Mouse (Mus musculus): Measurements from ENCODE around the gene Znrf3. TPM values are rescaled to one million over a fixed set of nuclear protein-coding genes. Genes with fewer than 3 reads are reported as not detected.

Gene Znrf3
- polyA plus RNA-seq, 1 experiment from 2014 or later: 3.5 TPM

- H3K4me3 ChIP-seq (ENCODE audit: low read depth, low read length): no peak overlapping the region
- H3K4me2 ChIP-seq (replicated peaks; ENCODE audit: low read depth): no peak overlapping the region
- no peaks in the 10 kb centered on the region for H3K9me3 ChIP-seq (ENCODE audit: control insufficient read depth)
- ATAC-seq: no peak
- H3K4me1 ChIP-seq (replicated peaks; ENCODE audit: control insufficient read depth, insufficient read depth, low read length): no peaks in the 10 kb centered on the region
- H3K36me3 ChIP-seq (ENCODE audit: control insufficient read depth, insufficient read depth): no peaks in the 10 kb centered on the region
- WGBS: 16% methylated on average over 5 of the region's 5 CpGs
- peak; percentile 89 for TF ChIP-seq CTCF (IDR thresholded peaks at IDR 0.05; ENCODE audit: low read depth)
- H3K27me3 ChIP-seq (replicated peaks; ENCODE audit: control insufficient read depth, insufficient read depth, low read length): no peaks in the 10 kb centered on the region
- no peak overlapping the region for H3K27ac ChIP-seq (ENCODE audit: low read depth, low read length)
- no peak overlapping the region for H3K9ac ChIP-seq (ENCODE audit: low read depth, low read length)
Observed at GRCm38 (mm10) chr11:5474130-5474529, 29.5 kb upstream of the Znrf3 start.

- H3K4me3 ChIP-seq (ENCODE audit: low read depth, low read length): no peak overlapping the region
- H3K4me2 ChIP-seq (replicated peaks; ENCODE audit: low read depth): no peak overlapping the region
- no peak overlapping the region for H3K9ac ChIP-seq (ENCODE audit: low read depth, low read length)
- 64% methylated on average over 3 of the region's 3 CpGs for WGBS
- no peaks in the 10 kb centered on the region for H3K27me3 ChIP-seq (replicated peaks; ENCODE audit: control insufficient read depth, insufficient read depth, low read length)
- no peak for ATAC-seq
- TF ChIP-seq CTCF (IDR thresholded peaks at IDR 0.05; ENCODE audit: low read depth): no peak
- H3K27ac ChIP-seq (ENCODE audit: low read depth, low read length): no peak overlapping the region
- H3K9me3 ChIP-seq (ENCODE audit: control insufficient read depth): no peaks in the 10 kb centered on the region
- no peaks in the 10 kb centered on the region for H3K4me1 ChIP-seq (replicated peaks; ENCODE audit: control insufficient read depth, insufficient read depth, low read length)
- no peaks in the 10 kb centered on the region for H3K36me3 ChIP-seq (ENCODE audit: control insufficient read depth, insufficient read depth)
Observed at GRCm38 (mm10) chr11:5470055-5470454, 25.4 kb upstream of the Znrf3 start.

GRCm38 (mm10) chr11:5469084-5469483 lies 24.4 kb upstream of the Znrf3 start:
- no peak overlapping the region for H3K4me3 ChIP-seq (ENCODE audit: low read depth, low read length)
- no peak overlapping the region for H3K9ac ChIP-seq (ENCODE audit: low read depth, low read length)
- H3K27me3 ChIP-seq (replicated peaks; ENCODE audit: control insufficient read depth, insufficient read depth, low read length): no peaks in the 10 kb centered on the region
- 92% methylated on average over 3 of the region's 3 CpGs for WGBS
- H3K4me2 ChIP-seq (replicated peaks; ENCODE audit: low read depth): no peak overlapping the region
- peak; percentile 74 for TF ChIP-seq CTCF (IDR thresholded peaks at IDR 0.05; ENCODE audit: low read depth)
- no peaks in the 10 kb centered on the region for H3K9me3 ChIP-seq (ENCODE audit: control insufficient read depth)
- no peaks in the 10 kb centered on the region for H3K4me1 ChIP-seq (replicated peaks; ENCODE audit: control insufficient read depth, insufficient read depth, low read length)
- ATAC-seq: no peak
- H3K27ac ChIP-seq (ENCODE audit: low read depth, low read length): no peak overlapping the region
- no peaks in the 10 kb centered on the region for H3K36me3 ChIP-seq (ENCODE audit: control insufficient read depth, insufficient read depth)

GRCm38 (mm10) chr11:5468471-5468870 lies 23.8 kb upstream of the Znrf3 start:
- no peak for ATAC-seq
- Histone ChIP-seq H3K9me3 (ENCODE audit: control insufficient read depth) (no peaks in the 10 kb centered on the region), H3K36me3 (ENCODE audit: control insufficient read depth, insufficient read depth) (no peaks in the 10 kb centered on the region), H3K27ac (ENCODE audit: low read depth, low read length) (no peak overlapping the region), H3K4me1 (replicated peaks; ENCODE audit: control insufficient read depth, insufficient read depth, low read length) (no peaks in the 10 kb centered on the region), H3K4me3 (ENCODE audit: low read depth, low read length) (no peak overlapping the region), H3K27me3 (replicated peaks; ENCODE audit: control insufficient read depth, insufficient read depth, low read length) (no peaks in the 10 kb centered on the region), H3K4me2 (replicated peaks; ENCODE audit: low read depth) (no peak overlapping the region), H3K9ac (ENCODE audit: low read depth, low read length) (no peak overlapping the region)
- no peak for TF ChIP-seq CTCF (IDR thresholded peaks at IDR 0.05; ENCODE audit: low read depth)
- 53% methylated on average over 2 of the region's 2 CpGs for WGBS

- TF ChIP-seq CTCF (IDR thresholded peaks at IDR 0.05; ENCODE audit: low read depth): no peak
- ATAC-seq: no peak
- no peaks in the 10 kb centered on the region for H3K27me3 ChIP-seq (replicated peaks; ENCODE audit: control insufficient read depth, insufficient read depth, low read length)
- H3K36me3 ChIP-seq (ENCODE audit: control insufficient read depth, insufficient read depth): no peaks in the 10 kb centered on the region
- H3K9ac ChIP-seq (ENCODE audit: low read depth, low read length): no peak overlapping the region
- WGBS: 15% methylated on average over 6 of the region's 6 CpGs
- H3K4me2 ChIP-seq (replicated peaks; ENCODE audit: low read depth): no peak overlapping the region
- H3K4me1 ChIP-seq (replicated peaks; ENCODE audit: control insufficient read depth, insufficient read depth, low read length): no peaks in the 10 kb centered on the region
- no peak overlapping the region for H3K4me3 ChIP-seq (ENCODE audit: low read depth, low read length)
- H3K9me3 ChIP-seq (ENCODE audit: control insufficient read depth): no peaks in the 10 kb centered on the region
- no peak overlapping the region for H3K27ac ChIP-seq (ENCODE audit: low read depth, low read length)
Observed at GRCm38 (mm10) chr11:5451923-5452322, 7.3 kb upstream of the Znrf3 start.

GRCm38 (mm10) chr11:5451341-5451740 lies 6.7 kb upstream of the Znrf3 start:
- no peak overlapping the region for H3K4me3 ChIP-seq (ENCODE audit: low read depth, low read length)
- H3K27me3 ChIP-seq (replicated peaks; ENCODE audit: control insufficient read depth, insufficient read depth, low read length): no peaks in the 10 kb centered on the region
- no peak for ATAC-seq
- no peak overlapping the region for H3K27ac ChIP-seq (ENCODE audit: low read depth, low read length)
- TF ChIP-seq CTCF (IDR thresholded peaks at IDR 0.05; ENCODE audit: low read depth): peak; percentile 35
- WGBS: 65% methylated on average over 4 of the region's 4 CpGs
- no peaks in the 10 kb centered on the region for H3K36me3 ChIP-seq (ENCODE audit: control insufficient read depth, insufficient read depth)
- no peak overlapping the region for H3K4me2 ChIP-seq (replicated peaks; ENCODE audit: low read depth)
- no peaks in the 10 kb centered on the region for H3K4me1 ChIP-seq (replicated peaks; ENCODE audit: control insufficient read depth, insufficient read depth, low read length)
- H3K9me3 ChIP-seq (ENCODE audit: control insufficient read depth): no peaks in the 10 kb centered on the region
- H3K9ac ChIP-seq (ENCODE audit: low read depth, low read length): no peak overlapping the region

- no peaks in the 10 kb centered on the region for H3K4me1 ChIP-seq (replicated peaks; ENCODE audit: control insufficient read depth, insufficient read depth, low read length)
- TF ChIP-seq CTCF (IDR thresholded peaks at IDR 0.05; ENCODE audit: low read depth): no peak
- no peak overlapping the region for H3K27ac ChIP-seq (ENCODE audit: low read depth, low read length)
- WGBS: 90% methylated on average over 4 of the region's 4 CpGs
- H3K36me3 ChIP-seq (ENCODE audit: control insufficient read depth, insufficient read depth): no peaks in the 10 kb centered on the region
- no peak overlapping the region for H3K9ac ChIP-seq (ENCODE audit: low read depth, low read length)
- H3K9me3 ChIP-seq (ENCODE audit: control insufficient read depth): no peaks in the 10 kb centered on the region
- ATAC-seq: no peak
- H3K4me3 ChIP-seq (ENCODE audit: low read depth, low read length): no peak overlapping the region
- H3K4me2 ChIP-seq (replicated peaks; ENCODE audit: low read depth): no peak overlapping the region
- H3K27me3 ChIP-seq (replicated peaks; ENCODE audit: control insufficient read depth, insufficient read depth, low read length): no peaks in the 10 kb centered on the region
Observed at GRCm38 (mm10) chr11:5450701-5451100, 6.1 kb upstream of the Znrf3 start.

Measured in intestine, postnatal 0 days (tissue).